Mouse (Mus musculus): ENCODE results near the gene Tmcc1. TPM values are rescaled to one million over a fixed set of nuclear protein-coding genes. Genes with fewer than 3 reads are reported as not detected.

Gene Tmcc1
- polyA plus RNA-seq, 1 experiment from 2014 or later: 14.4 TPM

- Histone ChIP-seq H3K4me3 (replicated peaks) (peak overlapping the region; percentile 63), H3K9me3 (replicated peaks) (no peaks in the 10 kb centered on the region), H3K27ac (peak overlapping the region; percentile 73), H3K27me3 (no peaks in the 10 kb centered on the region), H3K4me1 (peaks cover 13% of the 10 kb centered on the region), H3K36me3 (no peaks in the 10 kb centered on the region; the same call in 1 of the 2 replicates), H3K4me2 (peak overlapping the region; percentile 94), H3K9ac (peak overlapping the region; percentile 62)
- peak; percentile 29; the same call in 1 of the 2 replicates for ATAC-seq (replicated peaks; ENCODE audit: low FRiP score)
- WGBS: 10% methylated on average over 6 of the region's 6 CpGs
Observed at GRCm38 (mm10) chr6:116106967-116107470, 86.3 kb downstream of the Tmcc1 start.

- WGBS: 85% methylated on average over 2 of the region's 2 CpGs
- Histone ChIP-seq H3K9ac (no peak overlapping the region), H3K4me3 (replicated peaks) (no peak overlapping the region), H3K27ac (no peak overlapping the region), H3K9me3 (replicated peaks) (no peaks in the 10 kb centered on the region), H3K4me1 (peaks cover 6% of the 10 kb centered on the region; the same call in 1 of the 2 replicates), H3K36me3 (no peaks in the 10 kb centered on the region), H3K4me2 (no peak overlapping the region), H3K27me3 (no peaks in the 10 kb centered on the region)
- no peak for ATAC-seq (replicated peaks; ENCODE audit: low FRiP score)
Observed at GRCm38 (mm10) chr6:116097579-116097978, 95.7 kb downstream of the Tmcc1 start.

GRCm38 (mm10) chr6:116089402-116089801, 103.9 kb downstream of the Tmcc1 start:
- ATAC-seq (replicated peaks; ENCODE audit: low FRiP score): no peak
- no peak overlapping the region for H3K27ac ChIP-seq

GRCm38 (mm10) chr6:116086036-116086435, 107.2 kb downstream of the Tmcc1 start:
- no peak overlapping the region for H3K27ac ChIP-seq
- ATAC-seq (replicated peaks; ENCODE audit: low FRiP score): no peak
- H3K9me3 ChIP-seq (replicated peaks): no peaks in the 10 kb centered on the region
- H3K9ac ChIP-seq: no peak overlapping the region
- no peak overlapping the region for H3K4me3 ChIP-seq (replicated peaks)
- no peaks in the 10 kb centered on the region for H3K36me3 ChIP-seq
- no peaks in the 10 kb centered on the region for H3K27me3 ChIP-seq
- no peaks in the 10 kb centered on the region for H3K4me1 ChIP-seq
- WGBS: 98% methylated on average over 1 of the region's 1 CpGs
- H3K4me2 ChIP-seq: no peak overlapping the region

More at GRCm38 (mm10) chr6:116089402-116089801, 103.9 kb downstream of the Tmcc1 start:
- H3K27me3 ChIP-seq: no peaks in the 10 kb centered on the region
- no peak overlapping the region for H3K9ac ChIP-seq
- no peaks in the 10 kb centered on the region for H3K9me3 ChIP-seq (replicated peaks)
- no peaks in the 10 kb centered on the region for H3K36me3 ChIP-seq
- no peak overlapping the region for H3K4me2 ChIP-seq
- H3K4me3 ChIP-seq (replicated peaks): no peak overlapping the region
- no peaks in the 10 kb centered on the region for H3K4me1 ChIP-seq

- Histone ChIP-seq H3K4me3 (replicated peaks) (no peak overlapping the region), H3K36me3 (no peaks in the 10 kb centered on the region), H3K27ac (no peak overlapping the region), H3K9me3 (replicated peaks) (no peaks in the 10 kb centered on the region), H3K4me2 (no peak overlapping the region), H3K4me1 (no peaks in the 10 kb centered on the region), H3K9ac (no peak overlapping the region), H3K27me3 (no peaks in the 10 kb centered on the region)
- WGBS: 74% methylated on average over 1 of the region's 1 CpGs
- ATAC-seq (replicated peaks; ENCODE audit: low FRiP score): no peak
Observed at GRCm38 (mm10) chr6:116082239-116082638, 111.0 kb downstream of the Tmcc1 start.

- 54% methylated on average over 2 of the region's 2 CpGs for WGBS
- Histone ChIP-seq H3K4me1 (no peaks in the 10 kb centered on the region), H3K4me3 (replicated peaks) (no peak overlapping the region), H3K4me2 (no peak overlapping the region), H3K36me3 (no peaks in the 10 kb centered on the region), H3K27ac (no peak overlapping the region), H3K9ac (no peak overlapping the region), H3K9me3 (replicated peaks) (no peaks in the 10 kb centered on the region), H3K27me3 (no peaks in the 10 kb centered on the region)
- no peak for ATAC-seq (replicated peaks; ENCODE audit: low FRiP score)
Observed at GRCm38 (mm10) chr6:116081375-116081774, 111.9 kb downstream of the Tmcc1 start.

- Histone ChIP-seq H3K9ac (no peak overlapping the region), H3K9me3 (replicated peaks) (no peaks in the 10 kb centered on the region), H3K4me3 (replicated peaks) (no peak overlapping the region), H3K36me3 (no peaks in the 10 kb centered on the region), H3K27ac (no peak overlapping the region), H3K4me1 (no peaks in the 10 kb centered on the region), H3K27me3 (no peaks in the 10 kb centered on the region), H3K4me2 (no peak overlapping the region)
- WGBS: 85% methylated on average over 5 of the region's 5 CpGs
- no peak for ATAC-seq (replicated peaks; ENCODE audit: low FRiP score)
Observed at GRCm38 (mm10) chr6:116080756-116081155, 112.5 kb downstream of the Tmcc1 start.

GRCm38 (mm10) chr6:116077608-116078007, 115.7 kb downstream of the Tmcc1 start:
- Histone ChIP-seq H3K4me2 (no peak overlapping the region), H3K36me3 (no peaks in the 10 kb centered on the region), H3K27me3 (no peaks in the 10 kb centered on the region), H3K9me3 (replicated peaks) (no peaks in the 10 kb centered on the region), H3K4me1 (peaks cover 10% of the 10 kb centered on the region), H3K27ac (no peak overlapping the region), H3K4me3 (replicated peaks) (no peak overlapping the region), H3K9ac (no peak overlapping the region)
- no peak for ATAC-seq (replicated peaks; ENCODE audit: low FRiP score)
- WGBS: 50% methylated on average over 3 of the region's 3 CpGs

- Histone ChIP-seq H3K36me3 (no peaks in the 10 kb centered on the region), H3K4me2 (no peak overlapping the region), H3K4me3 (replicated peaks) (no peak overlapping the region), H3K27me3 (no peaks in the 10 kb centered on the region), H3K9me3 (replicated peaks) (no peaks in the 10 kb centered on the region), H3K9ac (no peak overlapping the region), H3K27ac (0 out of 2 replicates have a peak overlapping the region, but pooled peaks have one; percentile 6), H3K4me1 (peaks cover 12% of the 10 kb centered on the region)
- ATAC-seq (replicated peaks; ENCODE audit: low FRiP score): no peak
Observed at GRCm38 (mm10) chr6:116074892-116075291, 118.4 kb downstream of the Tmcc1 start.

GRCm38 (mm10) chr6:116073610-116074009, 119.7 kb downstream of the Tmcc1 start:
- peaks cover 12% of the 10 kb centered on the region for H3K4me1 ChIP-seq
- H3K27ac ChIP-seq: no peak overlapping the region
- 88% methylated on average over 4 of the region's 4 CpGs for WGBS
- no peak overlapping the region for H3K4me3 ChIP-seq (replicated peaks)
- no peak overlapping the region for H3K9ac ChIP-seq
- ATAC-seq (replicated peaks; ENCODE audit: low FRiP score): no peak
- H3K4me2 ChIP-seq: no peak overlapping the region
- H3K9me3 ChIP-seq (replicated peaks): no peaks in the 10 kb centered on the region
- no peaks in the 10 kb centered on the region for H3K27me3 ChIP-seq
- H3K36me3 ChIP-seq: no peaks in the 10 kb centered on the region

GRCm38 (mm10) chr6:116072746-116073261, 120.5 kb downstream of the Tmcc1 start:
- Histone ChIP-seq H3K9ac (no peak overlapping the region), H3K4me3 (replicated peaks) (no peak overlapping the region), H3K9me3 (replicated peaks) (no peaks in the 10 kb centered on the region), H3K36me3 (no peaks in the 10 kb centered on the region), H3K4me1 (peaks cover 12% of the 10 kb centered on the region), H3K27me3 (no peaks in the 10 kb centered on the region), H3K4me2 (no peak overlapping the region), H3K27ac (peak overlapping the region; percentile 46; the same call in 1 of the 2 replicates)
- no peak for ATAC-seq (replicated peaks; ENCODE audit: low FRiP score)
- 57% methylated on average over 8 of the region's 8 CpGs for WGBS

- Histone ChIP-seq H3K4me2 (no peak overlapping the region), H3K36me3 (no peaks in the 10 kb centered on the region), H3K9me3 (replicated peaks) (no peaks in the 10 kb centered on the region), H3K27me3 (no peaks in the 10 kb centered on the region), H3K4me3 (replicated peaks) (no peak overlapping the region), H3K4me1 (peaks cover 16% of the 10 kb centered on the region), H3K9ac (no peak overlapping the region), H3K27ac (peak overlapping the region; percentile 46; the same call in 1 of the 2 replicates)
- ATAC-seq (replicated peaks; ENCODE audit: low FRiP score): no peak
- WGBS: 59% methylated on average over 6 of the region's 6 CpGs
Observed at GRCm38 (mm10) chr6:116072221-116072745, 121.0 kb downstream of the Tmcc1 start.

- H3K4me2 ChIP-seq: no peak overlapping the region
Observed at GRCm38 (mm10) chr6:116071781-116072180, 121.5 kb downstream of the Tmcc1 start.

More at GRCm38 (mm10) chr6:116071781-116072180, 121.5 kb downstream of the Tmcc1 start:
- no peak for ATAC-seq (replicated peaks; ENCODE audit: low FRiP score)
- no peaks in the 10 kb centered on the region for H3K27me3 ChIP-seq
- H3K4me3 ChIP-seq (replicated peaks): no peak overlapping the region
- 89% methylated on average over 2 of the region's 2 CpGs for WGBS
- H3K27ac ChIP-seq: no peak overlapping the region
- no peak overlapping the region for H3K9ac ChIP-seq
- H3K4me1 ChIP-seq: peaks cover 16% of the 10 kb centered on the region
- no peaks in the 10 kb centered on the region for H3K36me3 ChIP-seq
- H3K9me3 ChIP-seq (replicated peaks): no peaks in the 10 kb centered on the region

All from kidney, embryonic 15.5 days (tissue).